Mouse (Mus musculus) cerebellum, adult 8-10 months (tissue): Measurements from ENCODE around the gene Gal3st3.
A peak's percentile ranks its signal among the peaks of the same experiment; 100 is the strongest.
"Not testable (repeated sequence)": the region's sequence is repeated elsewhere in the genome, so short reads cannot be mapped to it uniquely, and the experiment has no call there.

Experiments
- DNase-seq: peaks from one replicate; pipeline ENCODE4 v3.0.0; 2022

The Gal3st3 gene

DNA sequence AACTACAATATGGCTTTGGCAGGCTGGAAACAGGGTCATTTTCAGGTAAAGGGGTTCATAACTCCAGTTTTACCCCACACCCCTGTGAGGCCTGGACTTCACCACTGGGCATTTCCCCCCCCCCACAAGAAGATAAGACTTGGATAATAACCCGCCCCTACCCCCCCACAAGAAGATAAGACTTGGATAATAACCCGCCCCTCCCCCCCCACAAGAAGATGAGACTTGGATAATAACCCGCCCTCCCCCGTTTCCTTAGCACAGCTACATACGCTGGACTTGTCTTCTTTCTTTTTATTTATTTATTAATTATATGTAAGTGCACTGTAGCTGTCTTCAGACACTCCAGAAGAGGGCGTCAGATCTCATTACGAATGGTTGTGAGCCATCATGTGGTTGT lies 10.9 kb downstream of the Gal3st3 start:
- DNase-seq = no peak

GRCm38 (mm10) chr19:5313189-5313588 lies 15.1 kb downstream of the Gal3st3 start:
- DNase-seq = no peak

DNA sequence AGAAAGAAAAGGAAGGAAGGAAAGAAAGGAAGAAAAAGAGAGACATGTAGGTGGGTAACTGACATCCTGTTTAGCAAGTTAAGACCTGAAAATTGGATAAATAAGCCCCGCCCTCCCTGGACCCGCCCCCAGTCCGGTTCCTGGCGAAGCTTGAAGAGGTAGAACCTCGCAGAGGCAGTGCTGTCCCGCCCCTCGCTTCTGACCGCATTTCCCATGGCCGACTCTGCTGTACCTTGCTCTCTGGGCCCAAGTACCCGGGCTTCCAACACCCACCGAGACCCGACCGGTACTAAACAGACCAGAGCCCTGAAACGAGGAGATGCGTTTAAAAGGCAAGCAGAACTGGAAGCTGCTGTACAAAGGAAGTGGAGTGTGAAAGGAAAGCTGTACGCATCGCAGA lies 25.7 kb downstream of the Gal3st3 start:
- no peak for DNase-seq

- no peak for DNase-seq
These were observed 29.8 kb downstream of the Gal3st3 start for GRCm38 (mm10) chr19:5327970-5328369.

- DNase-seq = no peak
These were observed 36.6 kb downstream of the Gal3st3 start for GRCm38 (mm10) chr19:5334741-5335140.

GRCm38 (mm10) chr19:5335441-5335840 lies 37.3 kb downstream of the Gal3st3 start, which contains the start of gene Catsper1:
Gene Catsper1 (plus strand): TSS chr19:5335741.
- DNase-seq = no peak

- DNase-seq = peak; percentile 77
These were observed 39.8 kb downstream of the Gal3st3 start for GRCm38 (mm10) chr19:5337975-5338374.

- no peak for DNase-seq
These were observed 43.2 kb downstream of the Gal3st3 start for GRCm38 (mm10) chr19:5341360-5341759.

DNA sequence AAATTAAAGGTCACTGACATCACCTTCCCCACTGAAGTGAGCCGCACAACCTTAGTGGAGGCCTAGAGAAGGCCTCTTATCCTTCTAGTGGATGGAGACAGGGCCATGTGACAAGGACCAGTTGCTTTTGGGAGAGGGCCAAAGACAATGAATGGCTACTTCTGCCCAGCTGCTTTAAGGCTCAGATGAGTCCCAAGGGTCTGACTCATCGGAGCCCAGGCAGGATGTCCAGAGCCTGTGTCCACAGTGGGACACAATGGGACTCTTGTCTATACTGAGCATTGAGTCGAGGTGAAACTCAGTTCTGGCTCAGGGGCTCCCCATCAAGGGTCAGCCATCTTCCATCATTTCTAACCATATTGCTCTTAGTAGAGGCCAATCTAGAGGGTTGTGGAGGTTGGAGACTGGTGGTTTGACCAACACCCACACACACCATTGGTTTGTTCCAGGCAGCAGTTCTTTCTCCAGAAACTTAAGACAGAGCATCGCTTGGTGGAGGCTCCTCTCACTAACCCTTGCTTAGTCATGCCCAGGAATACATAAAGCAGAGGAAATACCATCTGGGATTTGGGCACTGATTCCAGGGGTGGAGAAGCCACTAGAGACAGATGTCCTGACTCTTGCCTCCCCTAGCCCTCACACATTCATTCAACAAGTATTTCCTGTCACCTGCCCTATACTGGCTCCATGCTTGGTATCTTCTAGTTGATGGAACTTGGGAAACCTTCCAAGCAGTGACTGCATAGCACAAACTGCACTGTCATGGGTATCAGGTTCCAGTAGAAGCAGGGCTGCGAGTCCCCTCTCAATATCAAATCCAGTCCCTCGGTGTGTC lies 47.4 kb downstream of the Gal3st3 start:
- DNase-seq = no peak

DNA sequence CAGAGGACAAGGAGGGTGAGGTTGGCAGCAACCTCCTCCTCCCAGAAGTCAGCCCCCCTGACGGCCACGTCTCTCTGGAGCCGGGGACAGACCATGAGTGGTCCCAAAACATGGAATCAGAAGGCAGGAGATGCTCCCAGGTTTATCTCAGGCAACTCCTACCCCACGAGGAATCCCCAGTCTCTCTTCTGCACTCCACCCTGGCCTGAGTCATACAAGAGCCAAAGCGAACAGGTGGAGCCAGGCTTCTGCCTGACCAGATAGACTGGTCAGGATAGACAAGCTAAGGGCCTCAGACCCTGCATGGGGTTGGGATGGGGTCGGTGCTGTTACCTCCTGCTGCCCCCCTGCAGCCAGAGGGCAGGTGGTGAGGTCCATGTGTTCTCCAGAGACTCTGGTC lies 49.9 kb downstream of the Gal3st3 start:
- DNase-seq = no peak

- DNase-seq = peak; percentile 62
These were observed 50.7 kb downstream of the Gal3st3 start for GRCm38 (mm10) chr19:5348526-5349501.

DNA sequence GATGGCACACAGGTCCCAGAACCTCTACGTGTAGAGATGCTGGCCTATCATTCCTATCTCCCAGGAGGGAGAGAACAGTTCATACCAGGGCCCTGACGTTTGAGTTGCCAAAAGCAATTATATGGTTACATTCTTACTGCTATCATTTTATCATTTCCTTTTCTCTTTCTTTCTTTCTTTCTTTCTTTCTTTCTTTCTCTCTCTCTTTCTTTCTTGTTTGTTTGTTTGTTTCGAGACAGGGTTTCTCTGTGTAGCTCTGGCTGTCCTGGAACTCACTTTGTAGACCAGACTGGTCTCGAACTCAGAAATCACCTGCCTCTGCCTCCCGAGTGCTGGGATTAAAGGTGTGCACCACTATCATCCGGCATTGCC lies 51.4 kb downstream of the Gal3st3 start, which contains the start of gene Cst6:
Cst6 (minus strand) TSS at position 73 of the 372 bp plus-strand sequence.
- DNase-seq = not testable (repeated sequence)

DNA sequence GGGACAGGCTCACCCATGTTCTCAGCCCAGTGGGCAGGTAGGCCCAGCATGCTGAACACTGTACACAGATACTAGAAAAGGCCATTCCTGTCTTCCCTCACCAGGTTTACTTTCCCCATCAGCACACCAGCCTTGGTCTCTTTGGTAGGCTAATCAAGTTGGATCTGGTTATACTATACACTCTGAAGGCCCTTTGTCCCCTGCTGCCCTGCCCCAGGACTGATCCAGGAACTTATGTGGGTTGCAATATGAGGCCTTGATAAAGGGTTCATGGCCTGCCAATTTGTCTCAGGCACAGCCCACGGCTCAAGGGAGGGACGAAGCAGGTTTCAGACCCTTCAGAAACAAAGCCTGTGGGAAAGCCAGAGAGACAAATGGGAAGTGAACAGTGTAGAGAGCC lies 55.5 kb downstream of the Gal3st3 start:
- no peak for DNase-seq

GRCm38 (mm10) chr19:5356080-5356479 lies 57.9 kb downstream of the Gal3st3 start:
- no peak for DNase-seq
